Mouse (Mus musculus) stomach, postnatal 0 days (tissue): Measurements from ENCODE around the gene Ugt2a2.

Experiments
- CTCF ChIP-seq: IDR thresholded peaks from 2 replicates; pipeline ENCODE4 v1.5.1; 2016; ENCODE audit warnings: antibody characterized with exemption, low read depth, mild to moderate bottlenecking, moderate library complexity
- EP300 ChIP-seq: optimal IDR thresholded peaks from 2 replicates; pipeline ENCODE3; 2016; ENCODE audit warnings: antibody characterized with exemption

- TF ChIP-seq CTCF (no peak), EP300 (no peak)
These were observed 23.2 kb downstream of the Ugt2a2 start for GRCm38 (mm10) chr5:87458810-87459209.
